8 mouse cellular contexts compared by ENCODE assay signal in genomic region chr15:78447746-78448535, GRCm38 (mm10). TPM values are rescaled to one million over a fixed set of nuclear protein-coding genes. Genes with fewer than 3 reads are reported as not detected.
DNase-seq lines count a peak whose midpoint lies in the region; ATAC-seq and TF ChIP-seq lines count a peak whose summit lies in the region.

No protein-coding gene starts in this region.

- peak overlapping the region; percentile 31 for H3K4me3 ChIP-seq in embryonic facial prominence, embryonic 12.5 days
- H3K4me3 ChIP-seq in limb, embryonic 11.5 days (ENCODE audit: low read depth, low read length), result peak overlapping the region; percentile 9; the same call in 1 of the 2 replicates
- H3K4me3 ChIP-seq in midbrain, embryonic 13.5 days (replicated peaks), result peak overlapping the region; percentile 18
- peak overlapping the region; percentile 5; the same call in 1 of the 2 replicates for H3K4me3 ChIP-seq in small intestine, adult 2 months (ENCODE audit: low read depth, low read length)

- DNase-seq in 3134 (ENCODE audit: extremely low read depth, insufficient read length, low spot score), result peak; percentile 83
- peak; percentile 96 to 99 for DNase-seq in adrenal gland, postnatal 36 days
- peak; percentile 93 to 99 for DNase-seq in heart, adult 18-20 months
- DNase-seq in kidney, adult 18-20 months, result peak; percentile 96
- DNase-seq in limb, embryonic 11.5 days (ENCODE audit: low spot score), result peak; percentile 99

- H3K36me3 ChIP-seq in embryonic facial prominence, embryonic 12.5 days, result no peaks in the 10 kb centered on the region
- H3K36me3 ChIP-seq in limb, embryonic 11.5 days (ENCODE audit: control insufficient read depth, insufficient read depth, low read length), result no peaks in the 10 kb centered on the region
- H3K36me3 ChIP-seq in midbrain, embryonic 13.5 days, result no peaks in the 10 kb centered on the region
- H3K36me3 ChIP-seq in small intestine, adult 2 months (ENCODE audit: control insufficient read depth, insufficient read depth, low read length), result no peaks in the 10 kb centered on the region

- H3K4me2 ChIP-seq in embryonic facial prominence, embryonic 12.5 days (replicated peaks), result peak overlapping the region; percentile 58
- peak overlapping the region; percentile 64 for H3K4me2 ChIP-seq in limb, embryonic 11.5 days (ENCODE audit: low read depth, severe bottlenecking)
- H3K4me2 ChIP-seq in midbrain, embryonic 13.5 days (replicated peaks), result peak overlapping the region; percentile 50

- no peaks in the 10 kb centered on the region for H3K9me3 ChIP-seq in embryonic facial prominence, embryonic 12.5 days
- no peaks in the 10 kb centered on the region for H3K9me3 ChIP-seq in limb, embryonic 11.5 days (ENCODE audit: control insufficient read depth, low read length)
- H3K9me3 ChIP-seq in midbrain, embryonic 13.5 days, result no peaks in the 10 kb centered on the region

- TF ChIP-seq POLR2A in small intestine, adult 2 months (IDR thresholded peaks at IDR 0.05; ENCODE audit: low read depth, low read length), result no peak

- WGBS in embryonic facial prominence, embryonic 12.5 days, result under 1% methylated on average over 22 of the region's 22 CpGs
- 2% methylated on average over 22 of the region's 22 CpGs for WGBS in limb, embryonic 11.5 days
- WGBS in midbrain, embryonic 13.5 days, result 1% methylated on average over 22 of the region's 22 CpGs
- under 1% methylated on average over 22 of the region's 22 CpGs for WGBS in small intestine, adult 2 months

- H3K4me1 ChIP-seq in embryonic facial prominence, embryonic 12.5 days, result peaks cover 6% of the 10 kb centered on the region
- no peaks in the 10 kb centered on the region for H3K4me1 ChIP-seq in limb, embryonic 11.5 days (ENCODE audit: control insufficient read depth, insufficient read depth, low read length)
- H3K4me1 ChIP-seq in midbrain, embryonic 13.5 days (replicated peaks), result peaks cover 24% of the 10 kb centered on the region
- peaks cover 3% of the 10 kb centered on the region for H3K4me1 ChIP-seq in small intestine, adult 2 months (ENCODE audit: control insufficient read depth, insufficient read depth, insufficient read length, low read length)

- peak; percentile 97 for TF ChIP-seq CTCF in small intestine, adult 2 months (IDR thresholded peaks at IDR 0.05; ENCODE audit: extremely low read depth, insufficient read length, insufficient replicate concordance, low read depth, low read length)

- H3K9ac ChIP-seq in embryonic facial prominence, embryonic 12.5 days, result peak overlapping the region; percentile 48
- peak overlapping the region; percentile 49 for H3K9ac ChIP-seq in limb, embryonic 11.5 days (ENCODE audit: low read length)
- 0 out of 2 replicates have a peak overlapping the region, but pooled peaks have one; percentile 6 for H3K9ac ChIP-seq in midbrain, embryonic 13.5 days (replicated peaks)

- ATAC-seq in embryonic facial prominence, embryonic 12.5 days (ENCODE audit: insufficient number of reproducible peaks, insufficient read depth, low FRiP score, low TSS enrichment), result no peak
- ATAC-seq in limb, embryonic 11.5 days (ENCODE audit: insufficient number of reproducible peaks, low FRiP score, low TSS enrichment, low read depth), result no peak
- peak; percentile 34; the same call in 1 of the 2 replicates for ATAC-seq in midbrain, embryonic 13.5 days

- peak overlapping the region; percentile 84 for H3K27ac ChIP-seq in embryonic facial prominence, embryonic 12.5 days
- H3K27ac ChIP-seq in limb, embryonic 11.5 days (replicated peaks; ENCODE audit: low read depth, low read length), result peak overlapping the region; percentile 38; the same call in 1 of the 2 replicates
- 0 out of 2 replicates have a peak overlapping the region, but pooled peaks have one; percentile 20 for H3K27ac ChIP-seq in midbrain, embryonic 13.5 days
- H3K27ac ChIP-seq in small intestine, adult 2 months (ENCODE audit: insufficient read depth, low read depth, low read length), result peak overlapping the region; percentile 25

- no peaks in the 10 kb centered on the region for H3K27me3 ChIP-seq in embryonic facial prominence, embryonic 12.5 days
- no peaks in the 10 kb centered on the region for H3K27me3 ChIP-seq in limb, embryonic 11.5 days (ENCODE audit: control insufficient read depth, insufficient read depth, low read length)
- no peaks in the 10 kb centered on the region for H3K27me3 ChIP-seq in midbrain, embryonic 13.5 days
- H3K27me3 ChIP-seq in small intestine, adult 2 months (ENCODE audit: control insufficient read depth, insufficient read depth, low read length), result no peaks in the 10 kb centered on the region

RNA-seq across cellular contexts. Expression of gene Kctd17, which starts 19.6 kb away (rescaled TPM):
- total RNA-seq in adrenal gland, postnatal 36 days (2021), result 10 to 100 TPM; 78.2 to 96.3 TPM
- polyA plus RNA-seq in embryonic facial prominence, embryonic 12.5 days (2016; fragmentation: Nextera tagmentation; extraction: Ambion mirVana), result 56.1 and 58.9 TPM in 2 replicates
- total RNA-seq in heart, adult 18-20 months (2021), result 10 to 100 TPM; 22.5 to 23.7 TPM
- polyA plus RNA-seq in limb, embryonic 11.5 days (2014; fragmentation: Nextera tagmentation; extraction: Ambion mirVana), result 37.9 and 43.4 TPM in 2 replicates
- polyA plus RNA-seq in midbrain, embryonic 13.5 days (2015; fragmentation: Nextera tagmentation; extraction: Ambion mirVana), result 107 and 117 TPM in 2 replicates
- polyA plus RNA-seq in small intestine, adult 2 months (2012; rRNA removed), result 46.8 and 52.9 TPM in 2 replicates

RNA-seq across cellular contexts. Expression of gene Tmprss6, which starts 20.5 kb away (rescaled TPM):
- total RNA-seq in adrenal gland, postnatal 36 days (2021), result 1 to 10 TPM; 1.2 to 2.3 TPM
- 0.66 and 1.4 TPM in 2 replicates for polyA plus RNA-seq in embryonic facial prominence, embryonic 12.5 days (2016; fragmentation: Nextera tagmentation; extraction: Ambion mirVana)
- total RNA-seq in heart, adult 18-20 months (2021), result not detected
- 0.27 TPM in 1 of 2 replicates, not detected in the other for polyA plus RNA-seq in limb, embryonic 11.5 days (2014; fragmentation: Nextera tagmentation; extraction: Ambion mirVana)
- 0.16 TPM in 1 of 2 replicates, not detected in the other for polyA plus RNA-seq in midbrain, embryonic 13.5 days (2015; fragmentation: Nextera tagmentation; extraction: Ambion mirVana)
- 0.11 and 0.14 TPM in 2 replicates for polyA plus RNA-seq in small intestine, adult 2 months (2012; rRNA removed)

RNA-seq across cellular contexts. Expression of gene Mpst, which starts 41.7 kb away (rescaled TPM):
- 10 to 100 TPM; 38.8 to 57.7 TPM for total RNA-seq in adrenal gland, postnatal 36 days (2021)
- 1.6 and 2.1 TPM in 2 replicates for polyA plus RNA-seq in embryonic facial prominence, embryonic 12.5 days (2016; fragmentation: Nextera tagmentation; extraction: Ambion mirVana)
- total RNA-seq in heart, adult 18-20 months (2021), result 10 to 100 TPM; 47.9 to 49.0 TPM
- polyA plus RNA-seq in limb, embryonic 11.5 days (2014; fragmentation: Nextera tagmentation; extraction: Ambion mirVana), result 1.7 and 2.3 TPM in 2 replicates
- 1.3 and 2.8 TPM in 2 replicates for polyA plus RNA-seq in midbrain, embryonic 13.5 days (2015; fragmentation: Nextera tagmentation; extraction: Ambion mirVana)
- polyA plus RNA-seq in small intestine, adult 2 months (2012; rRNA removed), result 115 and 177 TPM in 2 replicates

RNA-seq across cellular contexts. Expression of gene Tst, which starts 42.2 kb away (rescaled TPM):
- 100 to 1,000 TPM; 276 to 330 TPM for total RNA-seq in adrenal gland, postnatal 36 days (2021)
- 10.1 and 11.9 TPM in 2 replicates for polyA plus RNA-seq in embryonic facial prominence, embryonic 12.5 days (2016; fragmentation: Nextera tagmentation; extraction: Ambion mirVana)
- total RNA-seq in heart, adult 18-20 months (2021), result 10 to 100 TPM; 21.5 to 28.3 TPM
- polyA plus RNA-seq in limb, embryonic 11.5 days (2014; fragmentation: Nextera tagmentation; extraction: Ambion mirVana), result 7.7 and 7.8 TPM in 2 replicates
- 6.5 and 8.8 TPM in 2 replicates for polyA plus RNA-seq in midbrain, embryonic 13.5 days (2015; fragmentation: Nextera tagmentation; extraction: Ambion mirVana)
- 17.7 and 30.3 TPM in 2 replicates for polyA plus RNA-seq in small intestine, adult 2 months (2012; rRNA removed)

RNA-seq across cellular contexts. Expression of gene Il2rb, which starts 47.1 kb away (rescaled TPM):
- total RNA-seq in adrenal gland, postnatal 36 days (2021), result 1 to 10 TPM in 1 of 2 experiments, under 1 TPM in 1; 0.76 to 1.4 TPM
- polyA plus RNA-seq in embryonic facial prominence, embryonic 12.5 days (2016; fragmentation: Nextera tagmentation; extraction: Ambion mirVana), result 0.06 and 0.09 TPM in 2 replicates
- total RNA-seq in heart, adult 18-20 months (2021), result 1 to 10 TPM in 1 of 2 experiments, under 1 TPM in 1; 0.55 to 2.4 TPM
- not detected in 2 replicates for polyA plus RNA-seq in limb, embryonic 11.5 days (2014; fragmentation: Nextera tagmentation; extraction: Ambion mirVana)
- polyA plus RNA-seq in midbrain, embryonic 13.5 days (2015; fragmentation: Nextera tagmentation; extraction: Ambion mirVana), result not detected in 2 replicates
- polyA plus RNA-seq in small intestine, adult 2 months (2012; rRNA removed), result 7.2 and 11.8 TPM in 2 replicates

Comparison
In these comparisons a context has a peak if more than half of its experiments do, and no peak if none do; other contexts are left out.
1. H3K27ac ChIP-seq: peak in every context shown above with its lines; median percentile 84 in embryonic facial prominence, embryonic 12.5 days; 38 in limb, embryonic 11.5 days; 25 in small intestine, adult 2 months; 20 in midbrain, embryonic 13.5 days.
2. RNA of gene Mpst, which starts 41.7 kb away (polyA plus RNA-seq): 115 to 177 TPM in small intestine, adult 2 months; 1.3 to 2.8 TPM in midbrain, embryonic 13.5 days, 1.7 to 2.3 TPM in limb, embryonic 11.5 days and 1.6 to 2.1 TPM in embryonic facial prominence, embryonic 12.5 days; every median in the first group is over 10 times any median in the second.
3. Peak in every context shown above with its lines, with median percentiles within 50 percentile points of each other: DNase-seq, H3K4me2 ChIP-seq, H3K4me3 ChIP-seq and H3K9ac ChIP-seq.